8 mouse cellular contexts compared by ENCODE assay signal in the genomic region with DNA sequence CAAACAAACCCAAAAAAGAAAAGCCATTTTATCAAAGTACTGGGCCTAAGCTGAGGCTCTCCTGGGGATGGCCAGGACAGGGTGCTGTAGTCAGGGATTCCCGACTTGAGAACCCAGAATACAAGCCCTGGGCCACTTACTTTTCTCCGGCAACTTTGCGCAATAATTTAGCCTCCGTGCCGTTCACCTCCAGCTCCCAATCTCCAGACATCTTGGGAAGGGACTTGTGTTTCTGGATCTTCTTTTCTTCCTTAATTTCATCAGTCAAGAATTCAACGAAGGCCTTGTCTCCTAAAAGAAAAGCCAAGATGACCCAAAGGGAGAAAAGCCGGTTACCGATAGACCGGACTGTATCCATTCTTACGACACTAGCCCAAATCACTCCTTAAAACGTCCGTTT. TPM values are rescaled to one million over a fixed set of nuclear protein-coding genes. Genes with fewer than 3 reads are reported as not detected.
DNase-seq lines count a peak whose midpoint lies in the region; ATAC-seq lines count a peak whose summit lies in the region.

No protein-coding gene starts in this region.

- H3K27ac ChIP-seq in lung, embryonic 15.5 days = no peak overlapping the region
- H3K27ac ChIP-seq in embryonic facial prominence, embryonic 11.5 days (replicated peaks; ENCODE audit: low read depth, low read length) = no peak overlapping the region
- H3K27ac ChIP-seq in intestine, embryonic 16.5 days (ENCODE audit: low read length) = no peak overlapping the region
- H3K27ac ChIP-seq in neural tube, embryonic 14.5 days (ENCODE audit: low read depth, low read length) = no peak overlapping the region

- 5% methylated on average over 12 of the region's 12 CpGs for WGBS in lung, embryonic 15.5 days
- 8% methylated on average over 12 of the region's 12 CpGs for WGBS in embryonic facial prominence, embryonic 11.5 days
- 8% methylated on average over 12 of the region's 12 CpGs for WGBS in intestine, embryonic 16.5 days
- 11% methylated on average over 12 of the region's 12 CpGs for WGBS in neural tube, embryonic 14.5 days

- H3K36me3 ChIP-seq in lung, embryonic 15.5 days = peaks cover 63% of the 10 kb centered on the region
- H3K36me3 ChIP-seq in embryonic facial prominence, embryonic 11.5 days (replicated peaks; ENCODE audit: control insufficient read depth, insufficient read depth, low read depth, low read length) = peaks cover 14% of the 10 kb centered on the region
- peaks cover 9% of the 10 kb centered on the region for H3K36me3 ChIP-seq in intestine, embryonic 16.5 days (ENCODE audit: control insufficient read depth, insufficient read depth, low read length)
- peaks cover 49% of the 10 kb centered on the region for H3K36me3 ChIP-seq in neural tube, embryonic 14.5 days (ENCODE audit: control insufficient read depth, insufficient read depth, low read length)

- no peaks in the 10 kb centered on the region for H3K9me3 ChIP-seq in lung, embryonic 15.5 days
- H3K9me3 ChIP-seq in embryonic facial prominence, embryonic 11.5 days (replicated peaks; ENCODE audit: control insufficient read depth, low read length) = no peaks in the 10 kb centered on the region
- H3K9me3 ChIP-seq in intestine, embryonic 16.5 days (ENCODE audit: control insufficient read depth, low read length) = no peaks in the 10 kb centered on the region
- H3K9me3 ChIP-seq in neural tube, embryonic 14.5 days (ENCODE audit: control insufficient read depth, low read length) = no peaks in the 10 kb centered on the region

- H3K9ac ChIP-seq in lung, embryonic 15.5 days = peak overlapping the region; percentile 79
- H3K9ac ChIP-seq in embryonic facial prominence, embryonic 11.5 days (replicated peaks; ENCODE audit: low read length) = peak overlapping the region; percentile 92
- H3K9ac ChIP-seq in intestine, embryonic 16.5 days (ENCODE audit: low read depth, low read length) = peak overlapping the region; percentile 96
- peak overlapping the region; percentile 82 for H3K9ac ChIP-seq in neural tube, embryonic 14.5 days (replicated peaks; ENCODE audit: low read depth, low read length)

- no peak for ATAC-seq in lung, embryonic 15.5 days (ENCODE audit: borderline replicate concordance, extremely low read depth, low FRiP score, low TSS enrichment)
- ATAC-seq in embryonic facial prominence, embryonic 11.5 days (replicated peaks; ENCODE audit: insufficient number of reproducible peaks, low FRiP score, low TSS enrichment, low read depth) = no peak
- ATAC-seq in intestine, embryonic 16.5 days = no peak
- no peak; the same call in 1 of the 2 replicates for ATAC-seq in neural tube, embryonic 14.5 days (ENCODE audit: low read depth)
- ATAC-seq in megakaryocyte progenitor cell, adult 5-6 weeks (replicated peaks; ENCODE audit: poor library complexity) = no peak

- H3K4me2 ChIP-seq in lung, embryonic 15.5 days = peak overlapping the region; percentile 64
- peak overlapping the region; percentile 73 for H3K4me2 ChIP-seq in embryonic facial prominence, embryonic 11.5 days (ENCODE audit: low read depth, low read length)
- H3K4me2 ChIP-seq in intestine, embryonic 16.5 days (ENCODE audit: low read depth, low read length) = peak overlapping the region; percentile 57
- peak overlapping the region; percentile 74 for H3K4me2 ChIP-seq in neural tube, embryonic 14.5 days (ENCODE audit: low read depth, low read length)

- no peaks in the 10 kb centered on the region for H3K27me3 ChIP-seq in lung, embryonic 15.5 days
- no peaks in the 10 kb centered on the region for H3K27me3 ChIP-seq in embryonic facial prominence, embryonic 11.5 days (ENCODE audit: control insufficient read depth, insufficient read depth, low read length)
- no peaks in the 10 kb centered on the region for H3K27me3 ChIP-seq in intestine, embryonic 16.5 days (replicated peaks; ENCODE audit: control insufficient read depth, insufficient read depth, low read length)
- H3K27me3 ChIP-seq in neural tube, embryonic 14.5 days (ENCODE audit: control insufficient read depth, insufficient read depth, low read length) = no peaks in the 10 kb centered on the region

- H3K4me3 ChIP-seq in lung, embryonic 15.5 days = peak overlapping the region; percentile 77
- H3K4me3 ChIP-seq in embryonic facial prominence, embryonic 11.5 days (ENCODE audit: low read depth, low read length) = peak overlapping the region; percentile 96
- H3K4me3 ChIP-seq in intestine, embryonic 16.5 days (ENCODE audit: low read length) = peak overlapping the region; percentile 98
- peak overlapping the region; percentile 99 for H3K4me3 ChIP-seq in neural tube, embryonic 14.5 days (ENCODE audit: low read depth, low read length)

- peaks cover 12% of the 10 kb centered on the region for H3K4me1 ChIP-seq in lung, embryonic 15.5 days
- H3K4me1 ChIP-seq in embryonic facial prominence, embryonic 11.5 days (ENCODE audit: control insufficient read depth, insufficient read depth, low read length) = peaks cover 2% of the 10 kb centered on the region; the same call in 1 of the 2 replicates
- H3K4me1 ChIP-seq in intestine, embryonic 16.5 days (ENCODE audit: control insufficient read depth, insufficient read depth, low read length) = peaks cover 11% of the 10 kb centered on the region; the same call in 1 of the 2 replicates
- H3K4me1 ChIP-seq in neural tube, embryonic 14.5 days (ENCODE audit: control insufficient read depth, insufficient read depth, low read length) = peaks cover 2% of the 10 kb centered on the region; the same call in 1 of the 2 replicates

- no peak for DNase-seq in lung, postnatal 14 days
- no peak for DNase-seq in embryonic facial prominence, embryonic 11.5 days (ENCODE audit: low spot score)
- DNase-seq in gastrocnemius, postnatal 10 days = no peak
- no peak for DNase-seq in cerebellum, adult 11-12 months

RNA-seq across cellular contexts. Expression of gene C1qbp, which starts 0.8 kb away (rescaled TPM):
- polyA plus RNA-seq in lung, embryonic 15.5 days (2015; fragmentation: Nextera tagmentation; extraction: Ambion mirVana) = 220 and 229 TPM in 2 replicates
- 274 TPM in 2 replicates for polyA plus RNA-seq in embryonic facial prominence, embryonic 11.5 days (2014; fragmentation: Nextera tagmentation; extraction: Ambion mirVana)
- polyA plus RNA-seq in intestine, embryonic 16.5 days (2015; fragmentation: Nextera tagmentation; extraction: Ambion mirVana) = 331 and 372 TPM in 2 replicates
- polyA plus RNA-seq in neural tube, embryonic 14.5 days (2014; fragmentation: Nextera tagmentation; extraction: Ambion mirVana) = 173 and 177 TPM in 2 replicates
- 100 to 1,000 TPM; 158 to 183 TPM for total RNA-seq in gastrocnemius, postnatal 10 days (2021)
- total RNA-seq in megakaryocyte progenitor cell, adult 5-6 weeks (2015) = 642 and 695 TPM in 2 replicates
- 113 and 117 TPM in 2 replicates for total RNA-seq in megakaryocyte progenitor cell, adult 5-6 weeks (2017)

RNA-seq across cellular contexts. Expression of gene Rpain, which starts 12.0 kb away (rescaled TPM):
- polyA plus RNA-seq in lung, embryonic 15.5 days (2015; fragmentation: Nextera tagmentation; extraction: Ambion mirVana) = 75.4 and 81.4 TPM in 2 replicates
- 62.5 and 82.5 TPM in 2 replicates for polyA plus RNA-seq in embryonic facial prominence, embryonic 11.5 days (2014; fragmentation: Nextera tagmentation; extraction: Ambion mirVana)
- 59.1 and 61.5 TPM in 2 replicates for polyA plus RNA-seq in intestine, embryonic 16.5 days (2015; fragmentation: Nextera tagmentation; extraction: Ambion mirVana)
- 64.5 and 70.6 TPM in 2 replicates for polyA plus RNA-seq in neural tube, embryonic 14.5 days (2014; fragmentation: Nextera tagmentation; extraction: Ambion mirVana)
- 10 to 100 TPM; 14.0 to 15.3 TPM for total RNA-seq in gastrocnemius, postnatal 10 days (2021)
- 41.2 and 68.1 TPM in 2 replicates for total RNA-seq in megakaryocyte progenitor cell, adult 5-6 weeks (2015)
- total RNA-seq in megakaryocyte progenitor cell, adult 5-6 weeks (2017) = 25.3 and 48.4 TPM in 2 replicates

RNA-seq across cellular contexts. Expression of gene Nup88, which starts 12.3 kb away (rescaled TPM):
- polyA plus RNA-seq in lung, embryonic 15.5 days (2015; fragmentation: Nextera tagmentation; extraction: Ambion mirVana) = 123 and 127 TPM in 2 replicates
- 187 and 193 TPM in 2 replicates for polyA plus RNA-seq in embryonic facial prominence, embryonic 11.5 days (2014; fragmentation: Nextera tagmentation; extraction: Ambion mirVana)
- polyA plus RNA-seq in intestine, embryonic 16.5 days (2015; fragmentation: Nextera tagmentation; extraction: Ambion mirVana) = 86.4 and 92.2 TPM in 2 replicates
- polyA plus RNA-seq in neural tube, embryonic 14.5 days (2014; fragmentation: Nextera tagmentation; extraction: Ambion mirVana) = 130 and 131 TPM in 2 replicates
- 10 to 100 TPM; 50.1 to 52.0 TPM for total RNA-seq in gastrocnemius, postnatal 10 days (2021)
- 138 and 143 TPM in 2 replicates for total RNA-seq in megakaryocyte progenitor cell, adult 5-6 weeks (2015)
- 135 and 164 TPM in 2 replicates for total RNA-seq in megakaryocyte progenitor cell, adult 5-6 weeks (2017)

RNA-seq across cellular contexts. Expression of gene Dhx33, which starts 22.2 kb away (rescaled TPM):
- 18.4 and 18.6 TPM in 2 replicates for polyA plus RNA-seq in lung, embryonic 15.5 days (2015; fragmentation: Nextera tagmentation; extraction: Ambion mirVana)
- polyA plus RNA-seq in embryonic facial prominence, embryonic 11.5 days (2014; fragmentation: Nextera tagmentation; extraction: Ambion mirVana) = 24.8 and 25.5 TPM in 2 replicates
- polyA plus RNA-seq in intestine, embryonic 16.5 days (2015; fragmentation: Nextera tagmentation; extraction: Ambion mirVana) = 12.2 and 13.9 TPM in 2 replicates
- polyA plus RNA-seq in neural tube, embryonic 14.5 days (2014; fragmentation: Nextera tagmentation; extraction: Ambion mirVana) = 16.8 and 19.3 TPM in 2 replicates
- 10 to 100 TPM; 10.7 to 13.3 TPM for total RNA-seq in gastrocnemius, postnatal 10 days (2021)
- total RNA-seq in megakaryocyte progenitor cell, adult 5-6 weeks (2015) = 19.3 and 23.5 TPM in 2 replicates
- total RNA-seq in megakaryocyte progenitor cell, adult 5-6 weeks (2017) = 28.4 and 41.3 TPM in 2 replicates

RNA-seq across cellular contexts. Expression of gene Mis12, which starts 37.4 kb away (rescaled TPM):
- 49.5 and 51.2 TPM in 2 replicates for polyA plus RNA-seq in lung, embryonic 15.5 days (2015; fragmentation: Nextera tagmentation; extraction: Ambion mirVana)
- polyA plus RNA-seq in embryonic facial prominence, embryonic 11.5 days (2014; fragmentation: Nextera tagmentation; extraction: Ambion mirVana) = 58.8 and 64.9 TPM in 2 replicates
- 27.9 and 35.2 TPM in 2 replicates for polyA plus RNA-seq in intestine, embryonic 16.5 days (2015; fragmentation: Nextera tagmentation; extraction: Ambion mirVana)
- polyA plus RNA-seq in neural tube, embryonic 14.5 days (2014; fragmentation: Nextera tagmentation; extraction: Ambion mirVana) = 20.9 and 30.3 TPM in 2 replicates
- 1 to 10 TPM; 5.4 to 8.2 TPM for total RNA-seq in gastrocnemius, postnatal 10 days (2021)
- total RNA-seq in megakaryocyte progenitor cell, adult 5-6 weeks (2015) = 26.4 and 30.6 TPM in 2 replicates
- 32.4 and 40.0 TPM in 2 replicates for total RNA-seq in megakaryocyte progenitor cell, adult 5-6 weeks (2017)
